Mouse (Mus musculus) small intestine, adult 2 months (tissue): ENCODE results near the gene Rnf10. TPM values are rescaled to one million over a fixed set of nuclear protein-coding genes. Genes with fewer than 3 reads are reported as not detected.

Experiments used
- H3K27ac ChIP-seq: fragments of 200-500 bp; 2 replicates; pipeline ENCODE4 v1.5.1; 2012; ENCODE audit warnings: low read depth, low read length, control low read depth, inconsistent platforms; ENCODE audit not compliant: insufficient read depth
- H3K27me3 ChIP-seq: fragments of 200-500 bp; 2 replicates; pipeline ENCODE4 v1.6.1; 2012; ENCODE audit warnings: mild to moderate bottlenecking, moderate library complexity, low read length, inconsistent platforms; ENCODE audit not compliant: control insufficient read depth, insufficient read depth
- H3K36me3 ChIP-seq: fragments of 200-500 bp; 2 replicates; pipeline ENCODE4 v1.6.1; 2012; ENCODE audit warnings: mild to moderate bottlenecking, low read length, control low read depth, inconsistent platforms; ENCODE audit not compliant: control insufficient read depth, insufficient read depth
- H3K4me1 ChIP-seq: fragments of 200-500 bp; 2 replicates; pipeline ENCODE4 v1.6.1; 2012; ENCODE audit warnings: low read length, inconsistent platforms, mixed read lengths; ENCODE audit not compliant: control insufficient read depth, insufficient read depth, insufficient read length
- H3K4me3 ChIP-seq: fragments of 200-500 bp; 2 replicates; pipeline ENCODE4 v1.5.1; 2012; ENCODE audit warnings: low read depth, mild to moderate bottlenecking, control low read depth, inconsistent platforms, low read length, moderate library complexity
- CTCF ChIP-seq: fragments of 200-500 bp; IDR thresholded peaks from 2 replicates; pipeline ENCODE4 v1.5.1; 2012; ENCODE audit warnings: low read depth, mild to moderate bottlenecking, control low read depth, inconsistent platforms, low read length, moderate library complexity, mixed read lengths; ENCODE audit not compliant: insufficient replicate concordance, insufficient read length; ENCODE audit errors: extremely low read depth
- POLR2A ChIP-seq: fragments of 200-500 bp; IDR thresholded peaks from 2 replicates; pipeline ENCODE4 v1.6.1; 2012; ENCODE audit warnings: low read depth, mild to moderate bottlenecking, control low read depth, inconsistent platforms, low read length, moderate library complexity
- WGBS: fragments of 180-500 bp; shearing (Covaris S2); methylation state at CpG from one replicate; pipeline ENCODE4 v1.1.7; 2018; 5-methylcytosine and 5-hydroxymethylcytosine counted together
- polyA plus RNA-seq: library from polyadenylated mRNA; depleted of rRNA; stranded (reverse); fragments of >200 nt; gene quantifications from 2 replicates; pipeline ENCODE4 v1.2.3, GENCODE M21; 2012

Rnf10 gene
- polyA plus RNA-seq, 1 experiment = 148 TPM

DNA sequence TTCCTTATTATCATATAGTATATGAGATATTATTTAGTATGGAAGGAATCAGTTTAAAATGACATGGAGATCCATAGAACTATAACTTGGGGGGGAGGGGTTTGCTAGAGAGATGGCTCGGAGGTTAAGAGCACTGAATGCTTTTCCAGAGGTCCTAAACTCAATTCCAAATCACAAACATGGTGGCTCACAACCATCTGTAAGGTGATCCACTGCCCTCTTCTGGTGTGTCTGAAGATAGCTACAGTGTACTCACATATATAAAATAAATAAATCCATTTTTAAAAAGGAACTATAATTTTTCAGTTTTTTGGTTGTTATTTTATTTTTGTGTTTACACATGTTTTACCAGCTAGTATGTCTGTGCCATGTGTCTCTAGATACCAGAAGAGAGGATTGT is 1.7 kb upstream of the Rnf10 start:
- 0 out of 2 replicates have a peak, but pooled peaks cover 4% of the 10 kb centered on the region for H3K36me3 ChIP-seq
- no peak overlapping the region for H3K4me3 ChIP-seq
- H3K27me3 ChIP-seq = no peaks in the 10 kb centered on the region
- 58% methylated on average over 1 of the region's 1 CpGs for WGBS
- H3K4me1 ChIP-seq = peaks cover 14% of the 10 kb centered on the region; the same call in 1 of the 2 replicates
- no peak for TF ChIP-seq CTCF
- TF ChIP-seq POLR2A = no peak
- H3K27ac ChIP-seq = no peak overlapping the region

DNA sequence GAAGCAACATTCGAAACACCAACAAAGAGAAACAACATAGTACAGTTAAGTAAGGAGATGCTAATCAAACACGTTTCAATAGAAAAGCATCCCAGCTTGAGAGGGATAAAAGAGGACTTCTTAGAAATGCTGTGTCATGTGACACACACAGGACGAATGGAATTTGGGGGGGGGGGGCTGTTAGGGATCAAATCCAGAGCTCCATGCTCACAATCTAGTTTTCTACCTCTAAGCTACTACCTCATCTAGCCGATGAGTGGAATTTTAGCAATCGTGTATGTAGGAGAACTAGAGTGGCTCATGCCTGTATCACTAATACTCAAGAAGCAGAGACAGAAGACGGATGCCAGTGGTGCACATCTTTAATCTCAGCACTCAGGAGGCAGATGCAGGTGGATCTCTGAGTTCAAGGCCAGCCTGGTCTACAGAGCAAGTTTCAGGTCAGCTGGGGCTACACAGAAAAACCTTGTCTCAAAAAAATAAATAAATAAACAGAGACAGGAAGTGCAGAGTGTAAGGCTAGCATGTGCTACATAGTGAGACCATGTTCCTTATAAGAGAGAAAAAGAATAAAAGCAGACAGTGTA is 944 bp upstream of the Rnf10 start:
- TF ChIP-seq POLR2A = no peak
- no peak for TF ChIP-seq CTCF
- Histone ChIP-seq H3K27ac (no peak overlapping the region), H3K27me3 (no peaks in the 10 kb centered on the region), H3K36me3 (0 out of 2 replicates have a peak, but pooled peaks cover 8% of the 10 kb centered on the region), H3K4me1 (peaks cover 12% of the 10 kb centered on the region; the same call in 1 of the 2 replicates), H3K4me3 (no peak overlapping the region)
- 80% methylated on average over 6 of the region's 6 CpGs for WGBS

DNA sequence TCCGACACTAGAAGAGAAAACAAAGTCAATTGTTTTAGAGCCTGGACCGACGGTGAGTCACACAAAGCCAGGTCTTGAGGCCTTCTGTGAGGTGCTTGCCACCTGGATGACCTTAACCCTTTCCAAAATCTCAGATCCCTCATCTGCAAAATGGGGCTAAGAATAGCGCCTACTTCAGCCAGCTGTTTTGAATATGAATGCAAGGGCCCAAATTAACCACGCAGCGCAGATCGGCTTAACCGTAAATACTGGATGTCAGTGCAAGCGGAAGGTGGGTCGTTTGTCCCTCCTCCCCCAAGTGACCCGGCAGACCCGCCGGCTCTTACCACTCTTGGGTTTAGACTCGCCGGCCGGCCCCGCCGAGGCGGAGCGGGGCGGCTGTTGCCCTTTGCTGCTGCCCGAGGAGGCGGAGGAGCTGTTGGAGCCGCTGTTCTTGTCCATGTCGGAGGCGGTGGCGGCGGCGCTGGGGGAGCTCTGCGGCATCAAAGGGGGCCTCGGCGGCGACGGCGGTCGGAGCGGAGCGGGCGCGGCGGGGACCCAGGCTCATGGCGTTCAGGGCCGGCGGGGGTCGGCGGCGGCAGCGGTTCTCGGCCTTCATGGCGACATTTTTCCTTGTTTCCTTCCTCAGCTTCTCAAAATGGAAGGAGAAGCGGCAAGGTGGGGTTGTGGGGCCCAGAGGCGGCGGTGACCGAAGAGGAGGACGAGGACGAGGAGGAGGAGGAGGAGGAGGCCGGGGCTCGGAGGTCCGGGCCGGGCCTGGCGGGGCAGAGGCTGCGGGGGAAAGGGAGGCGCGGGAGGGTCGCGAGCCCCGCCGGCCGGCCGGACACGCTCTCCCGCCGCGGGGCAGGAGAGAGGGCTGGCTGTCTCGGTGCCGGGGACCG is 527 bp downstream of the Rnf10 start:
- peak overlapping the region; percentile 81 for H3K4me3 ChIP-seq
- TF ChIP-seq CTCF (no peak), POLR2A (no peak)
- H3K4me1 ChIP-seq = peaks cover 16% of the 10 kb centered on the region
- H3K27me3 ChIP-seq = no peaks in the 10 kb centered on the region
- peak overlapping the region; percentile 26 for H3K27ac ChIP-seq
- H3K36me3 ChIP-seq = 0 out of 2 replicates have a peak, but pooled peaks cover 8% of the 10 kb centered on the region
- WGBS = under 1% methylated on average over 76 of the region's 77 CpGs

DNA sequence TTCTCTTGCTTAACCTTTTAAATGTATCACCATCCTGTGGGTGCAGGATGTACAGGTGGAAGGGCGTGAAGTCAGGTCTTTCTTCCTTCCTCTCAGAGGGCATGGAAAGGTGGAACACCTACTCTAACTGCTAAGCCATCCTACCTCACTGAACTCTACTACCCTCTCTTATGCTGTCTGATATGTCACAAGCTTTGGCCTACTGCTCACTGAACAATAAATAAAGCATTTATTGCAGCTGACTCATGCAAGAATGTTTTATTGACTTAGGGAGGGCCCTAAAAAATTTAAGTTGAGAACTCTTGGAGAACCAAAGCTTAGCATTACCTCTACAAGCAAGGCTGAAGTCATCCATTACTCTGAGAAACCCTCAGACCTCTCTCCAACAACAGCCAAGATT is 2.7 kb downstream of the Rnf10 start:
- Histone ChIP-seq H3K36me3 (peaks cover 10% of the 10 kb centered on the region), H3K27ac (peak overlapping the region; percentile 18; the same call in 1 of the 2 replicates), H3K4me1 (peaks cover 22% of the 10 kb centered on the region), H3K4me3 (no peak overlapping the region), H3K27me3 (no peaks in the 10 kb centered on the region)
- WGBS = 25% methylated on average over 1 of the region's 1 CpGs
- no peak for TF ChIP-seq CTCF
- no peak for TF ChIP-seq POLR2A

DNA sequence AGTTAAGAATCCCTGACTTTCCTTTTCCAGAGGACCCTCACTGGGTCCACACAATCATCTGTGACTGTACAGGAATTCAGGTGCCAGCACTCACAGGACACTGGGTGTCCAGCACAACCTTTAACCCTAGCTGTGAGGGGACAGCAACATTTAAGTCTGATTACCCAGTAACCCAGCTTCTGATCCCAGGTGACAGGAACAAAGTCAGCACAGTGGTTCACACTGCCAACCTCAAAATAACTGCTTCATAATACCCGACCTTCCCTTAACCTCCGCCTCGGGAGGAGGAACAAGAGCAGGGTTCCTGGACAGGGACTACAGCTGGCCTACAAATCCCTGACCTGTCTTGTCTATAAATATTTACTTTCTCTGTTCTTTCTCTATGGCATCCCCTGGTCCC is 4.4 kb downstream of the Rnf10 start:
- TF ChIP-seq CTCF (no peak), POLR2A (no peak)
- no peak overlapping the region for H3K4me3 ChIP-seq

DNA sequence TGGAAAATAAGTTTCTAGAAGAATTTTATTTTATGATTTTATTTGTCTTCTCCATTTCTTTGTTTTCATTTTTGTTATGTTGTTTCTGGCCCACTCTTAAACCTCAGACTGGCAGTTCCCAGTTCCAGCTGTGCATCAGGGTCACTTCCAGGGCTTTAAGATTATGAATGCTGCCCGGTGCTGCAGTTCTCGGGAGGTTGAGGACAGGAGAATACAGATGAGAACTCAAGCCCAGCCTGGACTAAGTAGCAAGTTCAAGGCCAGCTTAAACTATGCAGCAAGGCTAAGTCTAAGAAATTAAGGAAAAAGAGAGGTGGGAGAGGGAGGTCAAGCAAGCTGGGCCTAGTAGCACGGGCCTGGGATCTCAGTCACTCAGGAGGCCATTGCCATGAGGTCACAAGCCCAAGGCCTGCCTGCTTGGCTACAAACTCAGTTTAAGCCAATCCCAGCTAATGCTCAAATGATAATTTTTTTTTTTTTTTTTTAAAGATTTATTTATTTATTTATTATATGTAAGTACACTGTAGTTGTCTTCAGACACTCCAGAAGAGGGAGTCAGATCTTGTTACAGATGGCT is 5.1 kb downstream of the Rnf10 start:
- TF ChIP-seq POLR2A = no peak
- H3K27me3 ChIP-seq = no peaks in the 10 kb centered on the region
- no peak overlapping the region for H3K27ac ChIP-seq
- peaks cover 27% of the 10 kb centered on the region for H3K4me1 ChIP-seq
- no peak overlapping the region for H3K4me3 ChIP-seq
- peaks cover 10% of the 10 kb centered on the region for H3K36me3 ChIP-seq
- WGBS = 78% methylated on average over 3 of the region's 3 CpGs

More for the DNA sequence above, 4.4 kb downstream of the Rnf10 start:
- Histone ChIP-seq H3K27me3 (no peaks in the 10 kb centered on the region), H3K36me3 (peaks cover 10% of the 10 kb centered on the region), H3K27ac (no peak overlapping the region), H3K4me1 (peaks cover 27% of the 10 kb centered on the region)
- 42% methylated on average over 3 of the region's 3 CpGs for WGBS
